22 mouse cellular contexts compared by ENCODE assay signal in the genomic region with DNA sequence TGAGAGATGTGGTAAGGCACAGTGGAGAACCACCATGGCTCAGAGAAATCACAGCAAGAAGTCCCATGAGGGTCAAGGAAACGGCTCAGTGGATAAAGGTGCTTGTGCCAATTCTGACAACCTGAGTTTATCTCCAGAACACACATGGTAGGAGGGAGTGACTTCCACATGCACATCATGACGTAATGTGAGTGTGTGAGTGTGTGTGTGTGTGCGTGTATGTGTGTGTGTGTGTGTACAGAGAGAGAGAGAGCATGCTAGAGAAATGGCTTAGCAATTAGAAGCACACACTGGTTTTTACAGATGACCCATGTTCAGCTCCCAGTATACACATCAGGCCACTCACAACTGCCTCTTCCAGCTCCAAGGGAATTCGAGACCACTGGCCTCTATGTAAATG. TPM values are rescaled to one million over a fixed set of nuclear protein-coding genes. Genes with fewer than 3 reads are reported as not detected.
DNase-seq lines count a peak whose midpoint lies in the region; ATAC-seq and TF ChIP-seq lines count a peak whose summit lies in the region.
"Had no signal": no experiment of that assay in that cellular context is flagged by ENCODE, and none has a peak within 500 bp of the region (broad histone marks: within the 10 kb centered on the region; RNA-seq: fewer than 3 reads in every experiment).

No protein-coding gene starts in this region.

- no peaks in the 10 kb centered on the region for H3K27me3 ChIP-seq in heart, embryonic 12.5 days (replicated peaks)
- no peaks in the 10 kb centered on the region for H3K27me3 ChIP-seq in heart, postnatal 0 days (ENCODE audit: control insufficient read depth, insufficient read depth, low read length)
- H3K27me3 ChIP-seq: forebrain, embryonic 15.5 days had no signal

- TF ChIP-seq CTCF in heart, postnatal 0 days (IDR thresholded peaks at IDR 0.05; ENCODE audit: low read depth) = no peak

- no peaks in the 10 kb centered on the region for H3K9me3 ChIP-seq in heart, embryonic 12.5 days (replicated peaks)
- no peaks in the 10 kb centered on the region for H3K9me3 ChIP-seq in heart, postnatal 0 days (replicated peaks; ENCODE audit: control insufficient read depth, low read length)
- H3K9me3 ChIP-seq: embryonic facial prominence, embryonic 13.5 days; forebrain, embryonic 15.5 days; limb, embryonic 13.5 days; liver, embryonic 15.5 days had no signal

- no peaks in the 10 kb centered on the region for H3K36me3 ChIP-seq in heart, embryonic 12.5 days
- no peaks in the 10 kb centered on the region for H3K36me3 ChIP-seq in heart, postnatal 0 days (replicated peaks; ENCODE audit: control insufficient read depth, insufficient read depth, low read length)
- H3K36me3 ChIP-seq: embryonic facial prominence, embryonic 13.5 days; forebrain, embryonic 15.5 days; limb, embryonic 13.5 days; liver, embryonic 15.5 days had no signal

- WGBS in heart, embryonic 12.5 days = 51% methylated on average over 4 of the region's 4 CpGs
- whole genome bisulfite sequencing in heart, postnatal 0 days = 41% methylated on average over 4 of the region's 4 CpGs

- DNase-seq in heart, adult 9 months (ENCODE audit: low spot score in 2 of 2) = no peak
- peak; percentile 26 for DNase-seq in A20 (ENCODE audit: low read depth, low spot score)
- peak; percentile 60 to 64 for DNase-seq in B cell, adult 2 months
- DNase-seq in heart, postnatal 0 days (ENCODE audit: low spot score) = no peak
- no peak for DNase-seq in adrenal gland, adult 8-10 months
- DNase-seq in frontal cortex, postnatal 25 days (ENCODE audit: low spot score in 2 of 2) = no peak
- DNase-seq: adrenal gland, adult 2 months; kidney, adult 18-20 months; layer of hippocampus, postnatal 36 days; retina, postnatal 1 day; right cerebral cortex, postnatal 4 days; thymus, postnatal 25 days had no signal

- H3K27ac ChIP-seq in heart, embryonic 12.5 days (ENCODE audit: poor library complexity, severe bottlenecking) = peak overlapping the region; percentile 40
- peak overlapping the region; percentile 89 for H3K27ac ChIP-seq in heart, postnatal 0 days (ENCODE audit: low read depth)
- H3K27ac ChIP-seq: embryonic facial prominence, embryonic 13.5 days; forebrain, embryonic 15.5 days; hindbrain, postnatal 0 days; kidney, postnatal 0 days; limb, embryonic 13.5 days; liver, embryonic 15.5 days; macrophage had no signal

- no peak overlapping the region for H3K4me3 ChIP-seq in heart, embryonic 12.5 days
- no peak overlapping the region for H3K4me3 ChIP-seq in heart, postnatal 0 days (ENCODE audit: low read depth, low read length)
- H3K4me3 ChIP-seq: embryonic facial prominence, embryonic 13.5 days; forebrain, embryonic 15.5 days; limb, embryonic 13.5 days; liver, embryonic 15.5 days had no signal

- no peak overlapping the region for H3K9ac ChIP-seq in heart, embryonic 12.5 days
- H3K9ac ChIP-seq in heart, postnatal 0 days (replicated peaks; ENCODE audit: low read depth, low read length) = 0 out of 2 replicates have a peak overlapping the region, but pooled peaks have one; percentile 5
- H3K9ac ChIP-seq: embryonic facial prominence, embryonic 13.5 days; forebrain, embryonic 15.5 days; limb, embryonic 13.5 days; liver, embryonic 15.5 days had no signal

- peaks cover 31% of the 10 kb centered on the region for H3K4me1 ChIP-seq in heart, embryonic 12.5 days (replicated peaks)
- peaks cover 19% of the 10 kb centered on the region for H3K4me1 ChIP-seq in heart, postnatal 0 days (ENCODE audit: control insufficient read depth, insufficient read depth)
- H3K4me1 ChIP-seq: liver, embryonic 15.5 days had no signal

- TF ChIP-seq EP300 in heart, postnatal 0 days (IDR thresholded peaks at IDR 0.05; ENCODE audit: low read depth) = peak; percentile 1; the same call in 1 of the 2 replicates

- H3K4me2 ChIP-seq in heart, embryonic 12.5 days = no peak overlapping the region
- H3K4me2 ChIP-seq in heart, postnatal 0 days (ENCODE audit: low read depth, low read length) = no peak overlapping the region
- H3K4me2 ChIP-seq: embryonic facial prominence, embryonic 13.5 days; forebrain, embryonic 15.5 days; limb, embryonic 13.5 days; liver, embryonic 15.5 days; midbrain, embryonic 11.5 days had no signal

- no peak for ATAC-seq in heart, embryonic 12.5 days (ENCODE audit: insufficient number of reproducible peaks, low FRiP score)
- ATAC-seq in heart, postnatal 0 days (ENCODE audit: insufficient read depth, low read depth) = peak; percentile 6; the same call in 1 of the 2 replicates
- ATAC-seq: CD4-positive, CD25-positive, alpha-beta regulatory T cell, adult 4 months; forebrain, embryonic 15.5 days; hindbrain, postnatal 0 days had no signal

RNA-seq across cellular contexts. Expression of a gene that starts 3.1 kb away (rescaled TPM):
- polyA plus RNA-seq in heart, embryonic 12.5 days (2016; fragmentation: Nextera tagmentation; extraction: Ambion mirVana) = 5.1 and 5.8 TPM in 2 replicates
- 11.3 and 12.5 TPM in 2 replicates for total RNA-seq in heart, postnatal 0 days (2014; rRNA removed; ENCODE audit: low replicate concordance)
- polyA plus RNA-seq in heart, postnatal 0 days (2015; fragmentation: Nextera tagmentation; extraction: Ambion mirVana) = 8.6 and 9.5 TPM in 2 replicates
- 1 to 10 TPM; 1.1 to 1.9 (median 1.1) TPM for total RNA-seq in adrenal gland, adult 8-10 months (2022)

Comparison
In these comparisons a context has a peak if more than half of its experiments do, and no peak if none do; other contexts are left out.
1. DNase-seq: peak in A20 (single experiment) and B cell, adult 2 months (2 of 2); none in heart, adult 9 months (0 of 2), heart, postnatal 0 days (single experiment), adrenal gland, adult 8-10 months (single experiment) and frontal cortex, postnatal 25 days (0 of 2).